Mouse (Mus musculus): Measurements from ENCODE around the gene Ube2e3. TPM values are rescaled to one million over a fixed set of nuclear protein-coding genes. Genes with fewer than 3 reads are reported as not detected.

Gene Ube2e3
- polyA plus RNA-seq, 1 experiment from 2014 or later: 148 TPM

DNA sequence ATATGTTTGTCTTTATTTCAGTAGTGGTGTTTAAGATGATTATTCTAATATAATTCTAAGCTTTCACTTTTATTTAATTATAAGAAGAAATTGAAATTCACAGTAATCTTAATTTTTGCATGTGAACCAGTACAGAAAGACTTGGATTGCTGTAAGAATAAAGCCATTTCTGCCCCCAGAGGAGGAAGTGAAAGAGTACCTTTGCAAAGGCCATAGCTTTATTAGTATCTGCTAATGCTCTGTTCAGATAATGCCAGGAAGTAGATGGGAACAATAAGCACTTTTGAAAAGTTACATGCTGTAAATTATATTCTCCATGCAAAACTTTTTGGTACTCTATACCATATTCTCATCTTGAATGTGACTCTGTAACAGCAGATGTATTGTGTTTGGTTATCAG, 8.1 kb downstream of the Ube2e3 start:
- Histone ChIP-seq H3K4me1 (ENCODE audit: insufficient read depth, low read length) (peaks cover 46% of the 10 kb centered on the region), H3K4me2 (replicated peaks; ENCODE audit: low read depth, low read length) (no peak overlapping the region), H3K36me3 (ENCODE audit: insufficient read depth, low read length) (0 out of 2 replicates have a peak, but pooled peaks cover 4% of the 10 kb centered on the region), H3K27me3 (ENCODE audit: insufficient read depth, low read length) (no peaks in the 10 kb centered on the region), H3K4me3 (ENCODE audit: low read length) (no peak overlapping the region), H3K27ac (ENCODE audit: low read length) (no peak overlapping the region), H3K9me3 (ENCODE audit: low read length) (no peaks in the 10 kb centered on the region), H3K9ac (replicated peaks; ENCODE audit: low read length) (no peak overlapping the region)
- no peak for ATAC-seq (ENCODE audit: low FRiP score, low TSS enrichment)

DNA sequence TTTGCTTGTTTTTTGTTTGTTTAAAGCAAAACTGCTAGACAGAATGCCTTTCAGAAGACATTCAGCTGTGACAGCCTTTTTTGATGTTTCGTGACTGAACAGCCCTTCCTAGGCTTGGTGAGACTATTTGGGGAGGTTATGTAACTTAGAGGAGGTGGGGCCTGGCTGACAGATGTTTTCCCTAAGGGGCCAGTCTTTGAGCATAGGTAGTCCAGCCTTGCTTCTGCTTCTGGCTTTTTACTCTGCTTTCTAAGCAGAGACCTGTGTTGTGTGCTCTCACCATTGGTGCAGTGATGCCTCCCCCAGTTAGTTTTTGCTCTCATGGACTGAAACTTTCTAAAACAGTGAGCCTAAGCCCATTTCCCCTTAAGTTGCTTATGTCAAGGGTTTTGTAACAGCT, 14.1 kb downstream of the Ube2e3 start:
- no peak overlapping the region for H3K27ac ChIP-seq (ENCODE audit: low read length)
- H3K4me1 ChIP-seq (ENCODE audit: insufficient read depth, low read length): peaks cover 12% of the 10 kb centered on the region
- WGBS: 70% methylated on average over 1 of the region's 1 CpGs
- no peaks in the 10 kb centered on the region for H3K9me3 ChIP-seq (ENCODE audit: low read length)
- no peak for ATAC-seq (ENCODE audit: low FRiP score, low TSS enrichment)
- no peak overlapping the region for H3K4me2 ChIP-seq (replicated peaks; ENCODE audit: low read depth, low read length)
- no peak overlapping the region for H3K9ac ChIP-seq (replicated peaks; ENCODE audit: low read length)
- no peaks in the 10 kb centered on the region for H3K27me3 ChIP-seq (ENCODE audit: insufficient read depth, low read length)
- H3K4me3 ChIP-seq (ENCODE audit: low read length): no peak overlapping the region
- H3K36me3 ChIP-seq (ENCODE audit: insufficient read depth, low read length): no peaks in the 10 kb centered on the region

DNA sequence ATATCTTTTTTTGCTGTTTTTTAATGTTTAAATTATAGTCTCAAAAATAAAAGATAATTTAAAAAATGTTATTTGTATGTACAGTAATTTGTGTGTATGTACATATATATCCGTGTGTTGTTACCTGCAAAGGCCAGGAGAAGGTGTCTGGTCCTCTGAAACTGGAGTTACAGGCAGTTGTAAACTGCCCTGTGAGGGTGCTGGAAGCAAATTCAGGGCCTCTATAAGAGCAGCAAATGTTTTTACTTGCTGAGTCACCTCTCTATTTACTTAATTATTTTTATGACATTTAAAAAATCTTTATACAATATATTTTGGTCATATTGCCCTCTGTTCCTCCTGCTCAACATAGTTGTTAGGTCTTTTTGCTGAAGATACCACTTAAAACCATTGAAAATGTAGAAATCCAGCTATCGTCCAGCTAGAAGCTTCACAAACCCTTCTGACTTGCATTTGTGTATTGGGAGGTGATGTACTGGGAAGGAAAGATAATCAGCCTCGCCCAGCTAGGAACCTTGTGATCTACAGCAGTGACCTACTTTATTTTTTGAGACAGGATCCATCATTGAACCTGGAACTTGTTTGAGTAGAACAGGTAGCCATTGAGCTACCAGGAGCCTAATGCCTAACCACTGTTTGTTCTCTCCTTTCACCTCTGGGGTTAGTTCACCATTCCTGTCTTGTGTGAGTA, 15.0 kb downstream of the Ube2e3 start:
- no peak for ATAC-seq (ENCODE audit: low FRiP score, low TSS enrichment)
- Histone ChIP-seq H3K4me1 (ENCODE audit: insufficient read depth, low read length) (peaks cover 9% of the 10 kb centered on the region), H3K9ac (replicated peaks; ENCODE audit: low read length) (no peak overlapping the region), H3K4me3 (ENCODE audit: low read length) (no peak overlapping the region), H3K27me3 (ENCODE audit: insufficient read depth, low read length) (no peaks in the 10 kb centered on the region), H3K4me2 (replicated peaks; ENCODE audit: low read depth, low read length) (no peak overlapping the region), H3K36me3 (ENCODE audit: insufficient read depth, low read length) (no peaks in the 10 kb centered on the region), H3K9me3 (ENCODE audit: low read length) (no peaks in the 10 kb centered on the region), H3K27ac (ENCODE audit: low read length) (no peak overlapping the region)
- WGBS: 93% methylated on average over 3 of the region's 3 CpGs

DNA sequence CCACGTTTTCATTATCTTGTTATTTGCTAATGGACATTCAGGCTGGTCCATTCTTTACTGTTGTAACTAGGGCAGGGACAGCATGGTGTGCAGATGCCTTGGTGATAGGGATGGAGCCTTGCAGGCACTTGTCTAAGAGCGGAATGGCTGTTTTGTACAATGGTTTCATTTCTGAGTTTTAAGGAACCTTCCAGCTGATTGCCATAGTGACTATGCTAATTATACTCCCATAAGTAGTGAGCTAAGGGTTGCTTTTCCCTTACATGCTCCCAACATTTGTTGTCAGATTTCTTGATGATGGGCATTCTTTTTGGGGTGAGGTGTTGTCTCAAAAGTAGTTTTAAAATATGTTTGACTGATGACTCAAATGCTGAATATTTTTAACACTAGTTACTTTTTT, 18.5 kb downstream of the Ube2e3 start:
- WGBS: 77% methylated on average over 2 of the region's 2 CpGs
- Histone ChIP-seq H3K9ac (replicated peaks; ENCODE audit: low read length) (no peak overlapping the region), H3K27ac (ENCODE audit: low read length) (no peak overlapping the region), H3K4me3 (ENCODE audit: low read length) (no peak overlapping the region), H3K4me1 (ENCODE audit: insufficient read depth, low read length) (0 out of 2 replicates have a peak, but pooled peaks cover 7% of the 10 kb centered on the region), H3K9me3 (ENCODE audit: low read length) (no peaks in the 10 kb centered on the region), H3K27me3 (ENCODE audit: insufficient read depth, low read length) (no peaks in the 10 kb centered on the region), H3K36me3 (ENCODE audit: insufficient read depth, low read length) (no peaks in the 10 kb centered on the region), H3K4me2 (replicated peaks; ENCODE audit: low read depth, low read length) (no peak overlapping the region)
- no peak for ATAC-seq (ENCODE audit: low FRiP score, low TSS enrichment)

DNA sequence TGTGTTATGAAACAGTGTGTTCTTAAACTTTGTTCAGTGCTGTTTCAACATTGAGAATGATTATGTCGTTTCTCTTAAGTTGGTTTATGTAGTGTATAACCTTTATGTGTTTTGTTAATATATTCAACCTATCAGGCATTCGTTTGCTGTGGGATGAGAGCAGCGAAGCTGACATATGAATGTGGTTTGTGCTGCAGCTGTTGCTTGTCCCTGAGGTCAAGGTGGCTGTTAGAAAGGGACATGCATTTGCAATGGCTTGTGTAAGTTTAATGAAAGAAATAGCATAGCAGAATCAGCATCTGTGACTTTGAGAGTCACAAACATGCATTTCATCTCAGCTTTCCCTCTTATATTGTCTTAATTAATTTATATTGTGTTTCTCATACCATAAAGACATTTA, 20.3 kb downstream of the Ube2e3 start:
- ATAC-seq (ENCODE audit: low FRiP score, low TSS enrichment): no peak
- no peak overlapping the region for H3K4me3 ChIP-seq (ENCODE audit: low read length)
- H3K4me1 ChIP-seq (ENCODE audit: insufficient read depth, low read length): 0 out of 2 replicates have a peak, but pooled peaks cover 7% of the 10 kb centered on the region
- no peaks in the 10 kb centered on the region for H3K27me3 ChIP-seq (ENCODE audit: insufficient read depth, low read length)
- H3K9me3 ChIP-seq (ENCODE audit: low read length): no peaks in the 10 kb centered on the region
- H3K36me3 ChIP-seq (ENCODE audit: insufficient read depth, low read length): no peaks in the 10 kb centered on the region
- WGBS: 31% methylated on average over 3 of the region's 3 CpGs
- H3K9ac ChIP-seq (replicated peaks; ENCODE audit: low read length): no peak overlapping the region
- no peak overlapping the region for H3K27ac ChIP-seq (ENCODE audit: low read length)
- no peak overlapping the region for H3K4me2 ChIP-seq (replicated peaks; ENCODE audit: low read depth, low read length)

DNA sequence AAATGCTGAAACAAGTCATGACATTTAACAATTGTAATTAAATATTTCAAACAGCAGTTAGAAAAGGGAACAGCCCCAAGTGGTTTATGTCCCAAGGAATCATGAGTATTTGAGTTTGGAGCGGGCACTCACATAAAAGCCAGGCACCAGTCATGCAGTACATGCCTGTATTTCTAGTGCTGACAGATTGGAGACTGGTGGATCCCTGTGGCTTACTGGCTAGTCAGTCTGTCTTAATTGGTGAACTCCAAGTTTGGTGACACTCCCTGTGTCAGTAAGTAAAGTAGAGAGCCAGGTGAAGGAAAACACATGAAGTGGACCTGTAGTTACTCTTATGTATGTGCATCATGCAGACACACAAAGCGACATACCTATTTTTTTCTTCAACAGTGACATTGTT, 27.3 kb downstream of the Ube2e3 start:
- Histone ChIP-seq H3K36me3 (ENCODE audit: insufficient read depth, low read length) (no peaks in the 10 kb centered on the region), H3K4me1 (ENCODE audit: insufficient read depth, low read length) (no peaks in the 10 kb centered on the region), H3K9me3 (ENCODE audit: low read length) (no peaks in the 10 kb centered on the region), H3K4me2 (replicated peaks; ENCODE audit: low read depth, low read length) (no peak overlapping the region), H3K27me3 (ENCODE audit: insufficient read depth, low read length) (no peaks in the 10 kb centered on the region), H3K4me3 (ENCODE audit: low read length) (no peak overlapping the region), H3K27ac (ENCODE audit: low read length) (no peak overlapping the region), H3K9ac (replicated peaks; ENCODE audit: low read length) (no peak overlapping the region)
- no peak for ATAC-seq (ENCODE audit: low FRiP score, low TSS enrichment)
- 74% methylated on average over 2 of the region's 2 CpGs for WGBS

DNA sequence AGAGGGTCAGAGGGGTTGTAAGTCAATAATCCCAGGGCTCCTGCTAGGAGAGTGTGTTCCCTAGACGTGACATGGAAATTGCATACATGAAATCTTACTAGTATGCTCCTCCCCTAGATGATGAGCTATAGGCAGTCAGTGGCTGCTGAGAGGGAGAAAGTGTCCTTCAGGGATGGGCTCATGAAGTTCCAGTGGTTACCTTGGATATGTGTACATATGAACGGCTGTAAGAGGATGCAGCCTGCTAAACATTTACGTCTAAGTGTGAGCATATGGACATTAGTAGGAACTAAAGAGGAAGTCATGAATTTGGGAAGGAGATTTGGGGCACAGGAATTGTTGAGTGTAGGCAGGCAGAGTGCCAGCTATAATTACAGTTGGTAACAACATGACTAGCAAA, 38.0 kb downstream of the Ube2e3 start:
- Histone ChIP-seq H3K36me3 (ENCODE audit: insufficient read depth, low read length) (no peaks in the 10 kb centered on the region), H3K9me3 (ENCODE audit: low read length) (no peaks in the 10 kb centered on the region), H3K9ac (replicated peaks; ENCODE audit: low read length) (no peak overlapping the region), H3K27me3 (ENCODE audit: insufficient read depth, low read length) (no peaks in the 10 kb centered on the region), H3K4me1 (ENCODE audit: insufficient read depth, low read length) (0 out of 2 replicates have a peak, but pooled peaks cover 4% of the 10 kb centered on the region), H3K4me2 (replicated peaks; ENCODE audit: low read depth, low read length) (no peak overlapping the region), H3K27ac (ENCODE audit: low read length) (no peak overlapping the region), H3K4me3 (ENCODE audit: low read length) (no peak overlapping the region)
- no peak for ATAC-seq (ENCODE audit: low FRiP score, low TSS enrichment)
- WGBS: 68% methylated on average over 3 of the region's 3 CpGs

DNA sequence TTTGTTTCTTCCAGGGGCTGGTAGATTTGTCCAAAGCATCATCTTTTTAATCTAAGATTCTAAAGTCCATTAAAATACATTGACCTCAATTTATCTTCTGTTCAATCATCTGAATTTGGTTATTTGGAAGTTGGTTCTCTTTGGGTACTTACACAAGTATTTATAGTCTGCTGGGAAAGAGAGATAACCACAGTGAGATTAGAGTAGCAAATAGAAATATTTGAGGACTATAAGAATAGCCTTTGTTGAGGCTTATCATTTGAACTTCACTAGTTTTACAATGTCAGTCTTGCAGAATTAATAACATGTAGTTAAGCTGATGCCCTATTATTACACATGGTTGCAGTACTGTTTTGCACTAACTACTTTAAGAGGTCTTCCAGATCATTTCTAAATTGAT, 43.6 kb downstream of the Ube2e3 start:
- Histone ChIP-seq H3K27ac (ENCODE audit: low read length) (no peak overlapping the region), H3K27me3 (ENCODE audit: insufficient read depth, low read length) (no peaks in the 10 kb centered on the region), H3K36me3 (ENCODE audit: insufficient read depth, low read length) (no peaks in the 10 kb centered on the region), H3K4me1 (ENCODE audit: insufficient read depth, low read length) (no peaks in the 10 kb centered on the region), H3K4me3 (ENCODE audit: low read length) (no peak overlapping the region), H3K4me2 (replicated peaks; ENCODE audit: low read depth, low read length) (no peak overlapping the region), H3K9me3 (ENCODE audit: low read length) (no peaks in the 10 kb centered on the region), H3K9ac (replicated peaks; ENCODE audit: low read length) (no peak overlapping the region)
- no peak for ATAC-seq (ENCODE audit: low FRiP score, low TSS enrichment)

DNA sequence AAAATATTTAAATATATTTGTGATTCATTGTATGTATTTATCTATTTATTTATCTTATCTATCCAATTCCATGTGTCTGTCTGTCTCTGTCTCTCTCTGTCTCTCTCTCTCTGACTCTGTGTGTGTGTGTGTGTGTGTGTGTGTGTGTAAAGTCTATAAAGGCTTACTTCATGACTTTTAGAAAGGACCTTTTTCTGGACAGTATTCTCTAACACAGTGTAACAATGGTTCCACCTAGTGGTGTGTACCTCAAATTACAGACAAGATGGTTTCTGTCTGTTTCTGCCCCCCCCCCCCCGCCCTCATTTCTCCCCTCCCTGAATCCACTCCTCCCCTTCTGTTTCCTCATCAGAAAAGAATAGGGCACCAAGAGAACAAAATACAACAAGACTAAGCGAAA, 46.9 kb downstream of the Ube2e3 start:
- Histone ChIP-seq H3K9ac (replicated peaks; ENCODE audit: low read length) (no peak overlapping the region), H3K36me3 (ENCODE audit: insufficient read depth, low read length) (peaks cover 4% of the 10 kb centered on the region; the same call in 1 of the 2 replicates), H3K9me3 (ENCODE audit: low read length) (no peaks in the 10 kb centered on the region), H3K27me3 (ENCODE audit: insufficient read depth, low read length) (no peaks in the 10 kb centered on the region), H3K4me1 (ENCODE audit: insufficient read depth, low read length) (no peaks in the 10 kb centered on the region), H3K4me2 (replicated peaks; ENCODE audit: low read depth, low read length) (no peak overlapping the region), H3K27ac (ENCODE audit: low read length) (no peak overlapping the region), H3K4me3 (ENCODE audit: low read length) (no peak overlapping the region)
- 60% methylated on average over 2 of the region's 2 CpGs for WGBS
- ATAC-seq (ENCODE audit: low FRiP score, low TSS enrichment): no peak

DNA sequence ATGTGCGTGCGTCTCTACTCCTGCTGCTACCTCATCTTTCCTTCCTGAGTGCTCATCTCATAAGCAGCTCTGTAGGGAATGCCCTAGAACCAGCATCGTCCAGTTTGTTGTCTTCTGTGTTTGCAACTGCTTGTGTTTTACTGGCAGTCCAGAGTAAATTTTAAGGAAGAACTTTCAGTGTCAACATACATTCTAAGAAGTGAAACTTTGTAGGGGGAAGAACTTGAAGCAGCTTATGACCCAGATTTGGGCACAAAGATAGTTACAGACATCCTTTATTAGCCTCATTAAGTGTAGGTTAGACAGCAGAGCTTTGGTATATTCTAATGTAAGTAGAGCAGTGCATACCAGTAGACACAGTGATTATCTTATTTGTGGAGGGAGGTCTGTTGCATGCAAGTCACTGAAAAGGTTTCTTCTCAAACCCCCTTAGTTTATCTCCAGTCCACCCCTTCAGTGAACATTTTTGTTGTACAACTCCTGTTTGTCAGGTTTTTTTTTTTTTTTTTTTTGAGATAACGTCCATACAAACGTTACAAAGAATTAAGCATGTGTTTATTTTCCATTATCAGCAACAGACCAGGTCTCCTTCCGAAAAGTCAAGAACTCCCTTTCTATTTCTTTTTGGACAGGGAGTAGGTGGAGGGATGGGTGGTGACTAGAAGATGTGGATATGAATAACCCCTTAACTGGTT, 55.2 kb downstream of the Ube2e3 start:
- Histone ChIP-seq H3K9ac (replicated peaks; ENCODE audit: low read length) (no peak overlapping the region), H3K27me3 (ENCODE audit: insufficient read depth, low read length) (no peaks in the 10 kb centered on the region), H3K36me3 (ENCODE audit: insufficient read depth, low read length) (peaks cover 9% of the 10 kb centered on the region; the same call in 1 of the 2 replicates), H3K4me2 (replicated peaks; ENCODE audit: low read depth, low read length) (no peak overlapping the region), H3K9me3 (ENCODE audit: low read length) (no peaks in the 10 kb centered on the region), H3K4me1 (ENCODE audit: insufficient read depth, low read length) (0 out of 2 replicates have a peak, but pooled peaks cover 4% of the 10 kb centered on the region), H3K4me3 (ENCODE audit: low read length) (no peak overlapping the region), H3K27ac (ENCODE audit: low read length) (no peak overlapping the region)
- 85% methylated on average over 6 of the region's 6 CpGs for WGBS
- no peak for ATAC-seq (ENCODE audit: low FRiP score, low TSS enrichment)

Data from kidney, embryonic 16.5 days (tissue).